Comparison of ENCODE assay signal across 8 mouse cellular contexts in genomic region chr17:49468223-49468622, GRCm38 (mm10). TPM values are rescaled to one million over a fixed set of nuclear protein-coding genes. Genes with fewer than 3 reads are reported as not detected.
DNase-seq lines count a peak whose midpoint lies in the region; ATAC-seq and TF ChIP-seq lines count a peak whose summit lies in the region.

No protein-coding gene starts in this region.

- H3K4me1 ChIP-seq in forebrain, embryonic 11.5 days (replicated peaks; ENCODE audit: control insufficient read depth, insufficient read depth, low read length) = no peaks in the 10 kb centered on the region
- H3K4me1 ChIP-seq in lung, postnatal 0 days (ENCODE audit: insufficient read depth, low read depth, low read length) = no peaks in the 10 kb centered on the region

- H3K4me2 ChIP-seq in forebrain, embryonic 11.5 days (ENCODE audit: low read depth, low read length, severe bottlenecking) = no peak overlapping the region
- no peak overlapping the region for H3K4me2 ChIP-seq in lung, postnatal 0 days (replicated peaks; ENCODE audit: low read depth, low read length)

- H3K9ac ChIP-seq in forebrain, embryonic 11.5 days (ENCODE audit: low read length) = no peak overlapping the region
- H3K9ac ChIP-seq in lung, postnatal 0 days (replicated peaks; ENCODE audit: low read depth) = no peak overlapping the region

- H3K4me3 ChIP-seq in forebrain, embryonic 11.5 days (ENCODE audit: low read depth, low read length) = no peak overlapping the region
- H3K4me3 ChIP-seq in layer of hippocampus, adult 2 months = no peak overlapping the region
- H3K4me3 ChIP-seq in lung, postnatal 0 days (ENCODE audit: low read depth, low read length) = no peak overlapping the region

- no peak for TF ChIP-seq EP300 in lung, postnatal 0 days (IDR thresholded peaks at IDR 0.05)

- H3K27me3 ChIP-seq in forebrain, embryonic 11.5 days (ENCODE audit: control insufficient read depth, insufficient read depth, low read length) = no peaks in the 10 kb centered on the region
- H3K27me3 ChIP-seq in lung, postnatal 0 days (replicated peaks; ENCODE audit: insufficient read depth, low read length) = no peaks in the 10 kb centered on the region

- ATAC-seq in forebrain, embryonic 11.5 days (replicated peaks; ENCODE audit: low FRiP score) = no peak; the same call in 1 of the 2 replicates
- peak; percentile 67 for ATAC-seq in lung, postnatal 0 days
- no peak for ATAC-seq in monocyte, adult 5-6 weeks (replicated peaks; ENCODE audit: insufficient number of reproducible peaks, low FRiP score, low TSS enrichment, poor library complexity, severe bottlenecking)

- intact Hi-C loops in heart, postnatal 36 days (cut with DNase I) = loop anchor here (1.0 to 5.0 kb wide), 4 partner anchors 61 to 430 kb away; partner anchors contain the start of gene Kif6

- no peaks in the 10 kb centered on the region for H3K36me3 ChIP-seq in forebrain, embryonic 11.5 days (ENCODE audit: control insufficient read depth, insufficient read depth, low read length)
- H3K36me3 ChIP-seq in lung, postnatal 0 days (ENCODE audit: insufficient read depth, low read length) = no peaks in the 10 kb centered on the region

- 41% methylated on average over 4 of the region's 4 CpGs for WGBS in forebrain, embryonic 11.5 days
- WGBS in lung, postnatal 0 days = 17% methylated on average over 4 of the region's 4 CpGs

- no peaks in the 10 kb centered on the region for H3K9me3 ChIP-seq in forebrain, embryonic 11.5 days (ENCODE audit: control insufficient read depth, low read length)
- no peaks in the 10 kb centered on the region for H3K9me3 ChIP-seq in lung, postnatal 0 days (ENCODE audit: low read length)

- peak; percentile 32 for DNase-seq in Muller cell, postnatal 12 days (ENCODE audit: inconsistent ontology term)
- peak; percentile 34 for DNase-seq in c-Kit-positive CD71-negative TER-119-negative erythroid progenitor cells, embryonic 14.5 days (ENCODE audit: low read depth)
- peak; percentile 81 for DNase-seq in forebrain, embryonic 11.5 days (ENCODE audit: low spot score)
- peak; percentile 83 to 88 for DNase-seq in heart, postnatal 36 days
- peak; percentile 70 to 84 for DNase-seq in layer of hippocampus, adult 2 months (ENCODE audit: low spot score in 2 of 2)
- peak; percentile 68 for DNase-seq in lung, postnatal 0 days (ENCODE audit: low spot score)
- peak; percentile 75 for DNase-seq in right cerebral cortex, postnatal 14 days

- no peak overlapping the region for H3K27ac ChIP-seq in forebrain, embryonic 11.5 days (ENCODE audit: low read depth, low read length)
- H3K27ac ChIP-seq in layer of hippocampus, adult 2 months = peak overlapping the region; percentile 55
- no peak overlapping the region for H3K27ac ChIP-seq in lung, postnatal 0 days (ENCODE audit: low read length)

- peak; percentile 100 for TF ChIP-seq CTCF in layer of hippocampus, adult 2 months (conservative IDR thresholded peaks at IDR 0.05)
- peak; percentile 98 for TF ChIP-seq CTCF in lung, postnatal 0 days (IDR thresholded peaks at IDR 0.05)

RNA-seq across cellular contexts. Expression of gene Mocs1, which starts 40.1 kb away (rescaled TPM):
- polyA plus RNA-seq in forebrain, embryonic 11.5 days (2014; fragmentation: Nextera tagmentation; extraction: Ambion mirVana) = 5.6 and 7.4 TPM in 2 replicates
- total RNA-seq in heart, postnatal 36 days (2021) = 10 to 100 TPM; 22.3 to 26.8 TPM
- total RNA-seq in layer of hippocampus, adult 2 months (2021) = 10 to 100 TPM; 15.0 to 19.9 TPM
- polyA plus RNA-seq in lung, postnatal 0 days (2015; fragmentation: Nextera tagmentation; extraction: Ambion mirVana) = 5.4 and 7.2 TPM in 2 replicates
- 15.6 to 19.8 TPM (median 19.3 TPM) in 3 replicates for total RNA-seq in monocyte, adult 5-6 weeks (2017)

Comparison
In these comparisons a context has a peak if more than half of its experiments do, and no peak if none do; other contexts are left out.
1. DNase-seq: peak in every context shown above with its lines; median percentile 86 in heart, postnatal 36 days; 81 in forebrain, embryonic 11.5 days; 77 in layer of hippocampus, adult 2 months; 75 in right cerebral cortex, postnatal 14 days; 68 in lung, postnatal 0 days; 34 in c-Kit-positive CD71-negative TER-119-negative erythroid progenitor cells, embryonic 14.5 days; 32 in Muller cell, postnatal 12 days.